Mouse (Mus musculus) bone marrow macrophage, adult 2 months (primary cell): ENCODE results near the gene Tor1b.

Experiments used
- CTCF ChIP-seq: IDR thresholded peaks from 2 replicates; pipeline ENCODE4 v1.5.1; 2012; ENCODE audit warnings: low read depth, mild to moderate bottlenecking, low read length, moderate library complexity
- POLR2A ChIP-seq: IDR thresholded peaks from 2 replicates; pipeline ENCODE4 v1.6.1; 2012; ENCODE audit warnings: mild to moderate bottlenecking, low read depth, low read length, borderline replicate concordance

- TF ChIP-seq POLR2A (no peak), CTCF (no peak)
Observed at GRCm38 (mm10) chr2:30983024-30983423, 30.3 kb downstream of the Tor1b start.
